Mouse (Mus musculus) layer of hippocampus, adult 9-10 months (tissue): ENCODE results near the gene Fam129a.
"Not testable (repeated sequence)": the region's sequence is repeated elsewhere in the genome, so short reads cannot be mapped to it uniquely, and the experiment has no call there.

Source experiments
- DNase-seq: peaks from one replicate; pipeline ENCODE4 v3.0.0; 2022; ENCODE audit warnings: low spot score

Fam129a gene

GRCm38 (mm10) chr1:151749894-151750293 is 178.9 kb downstream of the Fam129a start:
- DNase-seq, result not testable (repeated sequence)

- no peak for DNase-seq
Observed at GRCm38 (mm10) chr1:151752946-151753345, 182.0 kb downstream of the Fam129a start.

GRCm38 (mm10) chr1:151753374-151753929 is 182.5 kb downstream of the Fam129a start:
- no peak for DNase-seq

GRCm38 (mm10) chr1:151754028-151754489 is 183.1 kb downstream of the Fam129a start:
- DNase-seq, result no peak

DNA sequence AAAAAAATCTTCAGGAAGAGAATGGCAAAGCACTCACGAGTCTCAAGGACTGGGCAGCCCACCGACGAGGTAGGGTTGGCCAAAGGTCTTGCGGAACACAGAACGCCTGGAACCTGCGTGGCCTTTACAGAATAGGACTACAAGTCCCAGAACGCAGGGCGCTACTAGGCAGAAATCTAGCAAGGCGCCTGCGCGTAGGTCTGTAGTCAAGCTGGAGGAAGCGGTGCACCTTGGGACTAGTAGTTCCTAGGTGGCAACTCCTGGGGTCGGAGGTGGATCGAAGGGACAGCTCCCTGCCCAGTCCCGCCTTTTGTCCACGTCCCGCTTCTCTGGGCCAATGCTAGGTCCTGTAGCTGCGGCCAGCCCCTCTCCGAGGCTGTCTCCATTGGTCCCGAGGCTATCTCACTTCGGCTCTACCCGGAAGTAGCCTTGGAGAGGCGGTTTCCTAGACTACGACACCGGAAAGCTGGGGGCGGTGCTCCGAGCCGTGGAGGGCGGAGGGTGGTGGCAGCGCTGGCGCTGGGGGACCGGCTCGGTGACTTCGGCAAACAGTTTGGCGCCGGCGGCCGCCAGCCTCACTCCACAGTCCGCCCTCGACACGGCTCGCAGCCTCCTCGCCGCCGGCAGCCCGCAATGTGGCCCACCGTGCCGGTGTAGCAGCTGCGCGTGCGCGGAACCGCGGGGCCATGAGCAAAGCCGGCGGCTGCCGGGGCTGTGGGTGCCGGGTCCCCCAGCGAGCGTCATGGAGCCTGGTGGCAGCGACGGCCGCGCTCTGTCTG is 184.1 kb downstream of the Fam129a start, which contains the start of gene Edem3:
TSS of gene Edem3 (plus strand) at position 491 of the 779 bp plus-strand sequence.
- peak; percentile 98 for DNase-seq

DNA sequence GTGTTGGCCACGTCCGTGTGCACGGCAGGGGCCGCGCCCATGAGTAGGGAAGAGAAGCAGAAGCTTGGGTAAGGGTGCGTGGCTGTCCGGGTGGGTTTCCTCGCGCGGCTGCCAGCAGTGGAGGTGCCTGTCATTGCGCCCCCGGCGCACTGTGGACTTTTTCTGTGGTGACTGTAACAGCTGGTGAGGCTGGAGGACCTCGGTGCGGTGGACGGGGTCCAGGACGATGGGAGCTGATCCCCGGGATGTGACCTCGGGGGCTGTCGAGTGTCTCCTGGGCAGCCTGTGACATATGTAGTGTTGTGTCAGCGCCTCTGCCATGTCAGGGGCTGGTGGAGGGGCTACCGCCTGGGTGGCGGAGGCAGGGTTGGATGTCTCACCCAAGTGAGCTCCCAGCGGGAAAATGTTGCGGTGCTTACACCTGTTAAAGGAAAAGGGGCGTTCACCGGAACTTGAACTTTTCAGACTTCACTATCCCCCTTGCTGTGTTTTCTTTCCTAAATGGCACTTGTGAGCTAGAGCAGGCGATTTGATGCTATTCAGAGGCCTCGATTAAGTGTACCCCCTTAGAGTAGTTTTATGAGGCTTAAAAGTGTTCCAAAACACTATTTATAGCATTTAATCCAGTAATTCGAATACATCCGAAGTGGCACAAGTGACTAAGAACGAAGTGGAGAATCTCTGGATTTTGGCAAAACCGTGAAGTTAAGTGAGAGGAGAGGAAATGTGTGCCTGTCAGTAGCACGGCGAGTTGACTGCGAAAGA is 184.9 kb downstream of the Fam129a start:
- peak; percentile 22 for DNase-seq

DNA sequence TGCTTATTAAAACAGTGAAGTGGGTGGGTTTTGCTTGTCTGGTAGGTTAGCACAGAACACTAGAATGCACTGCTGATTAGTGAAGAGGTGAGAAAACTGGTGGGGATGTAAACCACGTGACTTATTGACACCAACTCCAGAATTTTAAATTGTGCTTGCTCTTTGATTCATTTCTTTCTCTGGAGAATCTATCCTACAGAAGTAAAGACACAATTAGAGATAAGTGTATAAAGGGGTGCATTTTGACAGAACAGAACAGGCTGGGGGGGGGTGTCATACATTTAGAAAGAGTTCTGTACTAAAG is 185.4 kb downstream of the Fam129a start:
- DNase-seq, result no peak

DNA sequence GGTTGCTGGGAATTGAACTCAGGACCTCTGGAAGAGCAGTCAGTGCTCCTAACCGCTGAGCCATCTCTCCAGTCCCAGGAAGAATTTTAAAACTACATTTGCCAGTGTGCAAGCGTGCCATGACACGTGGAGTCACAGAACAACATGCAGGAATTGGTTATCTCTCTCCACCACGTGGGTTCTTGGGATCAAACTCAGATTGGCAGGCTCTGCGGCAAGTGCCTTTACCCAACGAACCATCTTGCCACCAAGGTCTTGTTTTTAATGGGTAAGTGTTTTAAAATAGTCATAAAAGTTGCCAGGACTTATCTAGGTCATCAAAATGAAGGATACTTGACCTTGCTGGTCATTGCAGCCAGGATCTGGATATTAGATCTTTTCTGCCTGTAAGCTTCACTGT is 187.3 kb downstream of the Fam129a start:
- no peak for DNase-seq

DNA sequence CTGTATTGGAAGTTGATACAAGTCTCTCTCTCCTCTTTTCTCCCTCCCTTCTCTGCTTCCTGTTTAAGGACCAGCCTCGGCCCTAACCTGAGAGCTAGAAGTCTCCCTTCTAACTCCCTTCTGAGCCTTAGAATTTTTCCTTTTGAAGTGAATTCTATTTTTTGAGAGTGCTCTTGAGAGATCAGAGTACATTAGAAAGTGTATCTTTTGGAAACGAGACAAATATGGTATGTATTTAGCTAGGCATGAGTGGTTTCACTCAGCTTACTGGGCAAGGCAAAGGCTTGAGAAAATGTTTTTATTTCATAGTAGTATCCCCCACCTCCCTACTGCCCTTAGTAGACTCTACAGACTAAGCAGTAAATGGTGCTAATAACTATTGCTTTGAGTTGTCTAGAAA is 188.0 kb downstream of the Fam129a start:
- DNase-seq, result no peak

- no peak for DNase-seq
Observed at GRCm38 (mm10) chr1:151764236-151764635, 193.2 kb downstream of the Fam129a start.

DNA sequence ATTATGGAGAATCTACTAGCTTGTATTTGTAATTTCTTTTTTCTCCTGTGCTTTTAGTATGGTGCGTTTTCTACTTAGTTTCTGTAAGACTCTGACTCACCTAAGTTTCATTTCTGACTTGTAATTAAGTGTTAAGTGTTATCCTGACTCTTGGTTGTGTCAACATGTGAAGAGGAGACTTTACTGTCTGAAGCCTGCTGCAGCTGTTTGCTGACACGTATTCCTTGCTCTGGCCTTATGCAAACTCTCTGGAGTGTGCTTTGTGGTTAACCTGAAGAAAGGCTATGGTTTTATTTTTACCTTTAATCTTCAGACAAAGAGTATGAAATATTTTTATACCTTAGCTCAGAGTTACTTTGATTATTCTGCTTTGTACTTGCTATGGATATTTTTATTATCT is 195.2 kb downstream of the Fam129a start:
- no peak for DNase-seq

GRCm38 (mm10) chr1:151766976-151767654 is 196.1 kb downstream of the Fam129a start:
- DNase-seq, result no peak

- DNase-seq, result no peak
Observed at GRCm38 (mm10) chr1:151769200-151769913, 198.4 kb downstream of the Fam129a start.
